Mouse (Mus musculus): ENCODE results near the gene Eci3. TPM values are rescaled to one million over a fixed set of nuclear protein-coding genes. Genes with fewer than 3 reads are reported as not detected.

Eci3 gene
- total and polyA plus RNA-seq, 3 experiments, result not detected

- Histone ChIP-seq H3K4me1 (ENCODE audit: insufficient read depth, low read depth, low read length) (no peaks in the 10 kb centered on the region), H3K36me3 (replicated peaks) (no peaks in the 10 kb centered on the region), H3K27me3 (ENCODE audit: insufficient read depth, low read length) (peaks cover 12% of the 10 kb centered on the region), H3K4me3 (ENCODE audit: low read depth, low read length) (no peak overlapping the region), H3K9me3 (replicated peaks) (no peaks in the 10 kb centered on the region)
- TF ChIP-seq CTCF (IDR thresholded peaks at IDR 0.05; ENCODE audit: low read depth, low read length), result no peak
- ATAC-seq (ENCODE audit: extremely low read depth, insufficient number of reproducible peaks, low FRiP score, poor library complexity, severe bottlenecking) (no peak), DNase-seq (ENCODE audit: low spot score) (no peak)
Observed at GRCm38 (mm10) chr13:34934931-34935644, 28.5 kb downstream of the Eci3 start.

GRCm38 (mm10) chr13:34924210-34924609 is 39.4 kb downstream of the Eci3 start, which contains the start of the genes Fam217a and 4933417A18Rik:
Gene Fam217a (minus strand): TSS chr13:34924310.
Gene 4933417A18Rik (plus strand): TSS chr13:34924409.
- Histone ChIP-seq H3K27me3 (ENCODE audit: insufficient read depth, low read length) (peaks cover 21% of the 10 kb centered on the region), H3K36me3 (replicated peaks) (no peaks in the 10 kb centered on the region), H3K9me3 (replicated peaks) (no peaks in the 10 kb centered on the region), H3K4me3 (ENCODE audit: low read depth, low read length) (no peak within 1 kb of the TSS), H3K4me1 (ENCODE audit: insufficient read depth, low read depth, low read length) (no peaks in the 10 kb centered on the region)
- ATAC-seq (ENCODE audit: extremely low read depth, insufficient number of reproducible peaks, low FRiP score, poor library complexity, severe bottlenecking) (no peak), DNase-seq (ENCODE audit: low spot score) (no peak)
- TF ChIP-seq POLR2AphosphoS5 (IDR thresholded peaks at IDR 0.05; ENCODE audit: insufficient replicate concordance, low read depth, low read length) (no peak), TAL1 (conservative IDR thresholded peaks at IDR 0.05; ENCODE audit: low read depth, low read length) (no peak), GATA1 (IDR thresholded peaks at IDR 0.05; ENCODE audit: borderline replicate concordance, low read length) (no peak)

DNA sequence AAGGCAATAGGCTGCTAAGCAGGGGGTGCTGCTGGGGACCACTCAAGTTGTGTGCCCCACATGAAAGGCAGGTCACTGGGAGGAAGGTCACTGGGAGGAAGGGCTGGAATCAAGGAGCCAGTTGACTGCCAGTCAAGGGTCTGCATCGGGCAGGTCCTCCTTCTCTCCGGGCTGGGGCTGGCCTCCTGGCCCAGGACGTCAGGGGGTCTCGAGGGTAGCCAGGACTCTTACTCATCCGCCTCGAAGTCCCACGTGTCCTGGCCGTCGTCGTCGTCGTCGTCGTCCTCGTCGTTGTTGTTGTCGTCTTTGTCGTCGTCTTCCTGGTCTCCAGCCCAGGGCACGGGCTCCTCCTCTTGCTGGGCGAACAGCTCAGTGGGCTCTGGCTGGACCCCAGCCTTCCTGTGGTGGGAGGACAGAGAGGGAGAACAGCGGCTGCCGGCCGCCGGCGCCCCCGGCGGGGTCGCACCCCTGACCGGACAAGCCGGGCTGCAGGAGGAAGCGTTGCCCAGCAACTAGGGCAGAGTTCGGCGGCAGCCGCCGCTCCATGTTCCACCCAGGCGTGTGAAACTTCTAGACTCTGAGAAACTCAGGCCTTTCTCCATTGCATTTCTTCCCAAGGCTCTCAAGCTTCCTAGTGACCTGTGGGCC is 47.0 kb downstream of the Eci3 start:
- no peak overlapping the region for H3K4me3 ChIP-seq (ENCODE audit: low read depth, low read length)
- no peak for ATAC-seq (ENCODE audit: extremely low read depth, insufficient number of reproducible peaks, low FRiP score, poor library complexity, severe bottlenecking)
- H3K4me1 ChIP-seq (ENCODE audit: insufficient read depth, low read depth, low read length), result no peaks in the 10 kb centered on the region
- peaks cover 41% of the 10 kb centered on the region for H3K27me3 ChIP-seq (ENCODE audit: insufficient read depth, low read length)
- TF ChIP-seq TAL1 (conservative IDR thresholded peaks at IDR 0.05; ENCODE audit: low read depth, low read length), result no peak
- TF ChIP-seq POLR2AphosphoS5 (IDR thresholded peaks at IDR 0.05; ENCODE audit: insufficient replicate concordance, low read depth, low read length), result no peak
- no peak for TF ChIP-seq GATA1 (IDR thresholded peaks at IDR 0.05; ENCODE audit: borderline replicate concordance, low read length)
- TF ChIP-seq GATA2 (IDR thresholded peaks at IDR 0.05; ENCODE audit: borderline replicate concordance, low read depth, low read length), result no peak
- TF ChIP-seq CTCF (IDR thresholded peaks at IDR 0.05; ENCODE audit: low read depth, low read length), result no peak
- no peak for DNase-seq (ENCODE audit: low spot score)
- no peaks in the 10 kb centered on the region for H3K36me3 ChIP-seq (replicated peaks)
- no peaks in the 10 kb centered on the region for H3K9me3 ChIP-seq (replicated peaks)

GRCm38 (mm10) chr13:34914614-34915013 is 49.0 kb downstream of the Eci3 start:
- no peak for DNase-seq (ENCODE audit: low spot score)
- Histone ChIP-seq H3K4me1 (ENCODE audit: insufficient read depth, low read depth, low read length) (no peaks in the 10 kb centered on the region), H3K27me3 (ENCODE audit: insufficient read depth, low read length) (peaks cover 32% of the 10 kb centered on the region), H3K36me3 (replicated peaks) (no peaks in the 10 kb centered on the region), H3K9me3 (replicated peaks) (no peaks in the 10 kb centered on the region), H3K4me3 (ENCODE audit: low read depth, low read length) (no peak overlapping the region)
- TF ChIP-seq POLR2AphosphoS5 (IDR thresholded peaks at IDR 0.05; ENCODE audit: insufficient replicate concordance, low read depth, low read length) (no peak), TAL1 (conservative IDR thresholded peaks at IDR 0.05; ENCODE audit: low read depth, low read length) (no peak), GATA2 (IDR thresholded peaks at IDR 0.05; ENCODE audit: borderline replicate concordance, low read depth, low read length) (no peak), GATA1 (IDR thresholded peaks at IDR 0.05; ENCODE audit: borderline replicate concordance, low read length) (no peak), CTCF (IDR thresholded peaks at IDR 0.05; ENCODE audit: low read depth, low read length) (no peak)
- no peak for ATAC-seq (ENCODE audit: extremely low read depth, insufficient number of reproducible peaks, low FRiP score, poor library complexity, severe bottlenecking)

Other genes starting within 250 kb of the Eci3 start
- gene Fam50b, start 229.0 kb downstream of the Eci3 start, total RNA-seq (2014; fragmentation: Nextera tagmentation), result not detected in 2 replicates
- not detected in 2 replicates for gene Fam50b, start 229.0 kb downstream of the Eci3 start, total RNA-seq (2017)
- not detected in 2 replicates for gene Fam50b, start 229.0 kb downstream of the Eci3 start, polyA plus RNA-seq (2012)
- 133 and 144 TPM in 2 replicates for gene Prpf4b, start 88.5 kb downstream of the Eci3 start, total RNA-seq (2014; fragmentation: Nextera tagmentation)
- 108 and 136 TPM in 2 replicates for gene Prpf4b, start 88.5 kb downstream of the Eci3 start, total RNA-seq (2017)
- 23.7 and 36.0 TPM in 2 replicates for gene Prpf4b, start 88.5 kb downstream of the Eci3 start, polyA plus RNA-seq (2012)
- gene Fam217a, start 39.5 kb downstream of the Eci3 start, total RNA-seq (2014; fragmentation: Nextera tagmentation), result not detected in 2 replicates
- 0.05 TPM in 1 of 2 replicates, not detected in the other for gene Fam217a, start 39.5 kb downstream of the Eci3 start, total RNA-seq (2017)
- gene Fam217a, start 39.5 kb downstream of the Eci3 start, polyA plus RNA-seq (2012), result not detected in 2 replicates
- not detected in 2 replicates for gene 4933417A18Rik, start 39.4 kb downstream of the Eci3 start, total RNA-seq (2014; fragmentation: Nextera tagmentation)
- not detected in 2 replicates for gene 4933417A18Rik, start 39.4 kb downstream of the Eci3 start, total RNA-seq (2017)
- not detected in 2 replicates for gene 4933417A18Rik, start 39.4 kb downstream of the Eci3 start, polyA plus RNA-seq (2012)
- gene Eci2, start 63.3 kb upstream of the Eci3 start, total RNA-seq (2014; fragmentation: Nextera tagmentation), result 87.2 and 99.4 TPM in 2 replicates
- gene Eci2, start 63.3 kb upstream of the Eci3 start, total RNA-seq (2017), result 62.9 and 64.4 TPM in 2 replicates
- 6.6 and 7.2 TPM in 2 replicates for gene Eci2, start 63.3 kb upstream of the Eci3 start, polyA plus RNA-seq (2012)

Measured in G1E (cell line).